Mouse (Mus musculus) heart, adult 9 months (tissue): ENCODE measurements around the gene Nsd1.

Source experiments
- DNase-seq, 2 experiments: peaks; one replicate each; pipeline ENCODE4 v3.0.0; 2022; ENCODE audit warnings: low spot score in 2 of 2

Nsd1 gene

DNA sequence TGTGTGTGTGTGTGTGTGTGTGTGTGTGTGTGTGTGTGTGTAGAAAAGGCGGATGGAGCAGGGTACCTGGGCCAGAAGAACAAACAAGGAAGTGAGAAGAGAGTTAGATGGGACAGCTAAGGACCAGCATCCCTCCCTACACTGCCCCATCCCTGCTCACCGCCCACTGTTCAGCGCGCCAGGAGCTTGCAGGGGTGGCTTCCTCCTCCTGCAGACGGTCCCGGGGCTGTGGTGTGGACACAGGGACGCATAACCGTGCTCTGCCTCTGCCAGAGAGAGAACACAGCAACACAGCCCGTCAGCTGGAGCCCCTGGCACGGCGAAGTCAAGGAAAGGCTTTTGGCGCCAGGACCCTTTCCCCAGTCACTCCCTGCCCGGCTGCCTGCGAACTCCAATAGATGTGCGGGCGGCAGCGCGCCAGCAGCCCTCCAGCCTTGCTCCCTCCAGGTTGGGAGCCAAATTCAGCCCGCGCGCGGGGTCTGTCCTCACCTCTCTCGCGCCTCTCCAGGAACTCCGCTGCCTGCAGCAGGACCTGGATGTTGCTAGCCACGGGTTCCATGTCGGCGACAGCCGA is 119.6 kb downstream of the Nsd1 start:
- peak in 1 of 2 experiments; percentile 26 for DNase-seq

DNA sequence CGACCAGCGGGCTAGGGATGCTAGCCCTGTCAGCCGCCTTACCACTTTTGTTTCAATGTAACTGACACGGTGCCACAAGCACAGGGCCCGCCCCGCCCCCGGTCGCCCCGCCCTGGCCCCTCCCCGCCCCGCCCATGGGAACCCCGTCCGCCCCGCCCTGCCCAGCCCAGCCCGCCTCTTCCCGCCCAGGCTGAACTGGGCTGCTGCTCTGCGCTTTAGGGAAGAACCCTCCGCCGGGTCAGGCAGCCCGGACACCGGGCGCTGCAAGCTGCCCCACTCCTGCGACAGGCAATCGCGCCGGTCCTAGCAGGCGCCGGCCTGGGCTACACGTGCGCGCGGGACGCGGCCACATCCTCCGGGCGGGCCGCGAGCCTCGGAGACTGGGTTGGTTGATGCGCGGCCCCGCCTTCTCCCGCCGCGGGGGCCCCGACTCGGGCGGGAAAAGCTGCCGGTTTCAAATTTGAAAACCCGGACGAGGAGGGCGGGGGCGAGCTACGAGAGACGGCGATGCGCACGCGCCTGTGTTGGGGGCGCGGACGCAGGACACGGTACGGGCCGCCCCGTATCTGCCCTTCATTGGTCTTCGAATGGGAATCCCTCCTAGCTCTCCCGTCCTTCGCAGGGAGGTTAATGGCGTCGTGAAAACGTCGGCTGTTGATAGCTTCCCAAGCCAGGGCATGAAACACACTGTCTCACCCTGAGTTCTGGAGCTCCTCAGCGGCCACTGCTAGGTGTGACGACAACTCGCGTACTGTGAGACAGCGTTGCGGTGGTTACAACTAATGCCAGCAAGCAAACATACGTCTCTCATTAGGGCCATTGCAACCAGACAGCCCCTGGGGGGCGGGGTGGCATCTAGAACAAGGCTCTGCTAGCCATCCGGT is 120.3 kb downstream of the Nsd1 start, which contains the start of gene Mxd3:
Gene Mxd3 (minus strand): TSS at position 141 of the 884 bp plus-strand sequence.
- DNase-seq: peak; percentile 82 to 83

DNA sequence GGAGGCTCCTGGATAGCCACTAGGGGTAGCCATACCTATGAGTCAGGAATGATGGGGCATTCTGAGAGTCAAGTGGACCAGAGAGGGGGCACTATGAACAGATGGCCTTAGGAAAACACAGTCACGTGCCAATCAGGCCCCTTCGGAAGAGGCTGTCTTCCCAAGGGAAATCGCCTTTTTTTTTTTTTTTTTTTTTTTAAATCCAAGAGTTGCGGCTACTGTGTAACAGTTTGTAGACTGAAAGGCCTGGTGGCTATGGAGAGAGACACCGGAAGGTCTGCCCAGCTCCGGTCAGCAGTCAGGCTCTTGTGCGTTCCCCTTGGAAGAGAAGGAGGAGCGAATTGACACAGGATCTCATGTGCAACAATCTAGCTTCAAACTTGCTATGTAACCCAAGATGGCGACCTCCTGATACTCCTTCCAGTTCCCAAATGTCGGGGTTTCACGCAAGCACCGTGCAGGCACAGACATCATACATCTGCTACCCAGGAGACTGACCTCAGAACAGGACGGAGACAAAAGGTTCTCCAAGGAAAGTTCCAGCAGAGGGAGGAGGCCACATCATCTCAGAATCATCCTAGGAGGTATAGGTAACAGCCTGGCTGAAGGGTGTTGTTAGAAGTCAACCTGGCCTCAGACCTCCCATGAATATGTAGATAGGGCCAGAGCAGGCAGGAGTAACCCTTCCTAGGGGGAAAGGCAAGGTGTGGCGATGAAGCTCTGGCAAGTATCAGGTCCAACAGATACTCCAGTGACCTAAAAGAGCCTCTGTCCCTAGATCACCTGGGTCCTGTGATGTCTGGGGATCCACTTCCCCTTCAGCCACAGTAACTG is 121.2 kb downstream of the Nsd1 start:
- no peak for DNase-seq

DNA sequence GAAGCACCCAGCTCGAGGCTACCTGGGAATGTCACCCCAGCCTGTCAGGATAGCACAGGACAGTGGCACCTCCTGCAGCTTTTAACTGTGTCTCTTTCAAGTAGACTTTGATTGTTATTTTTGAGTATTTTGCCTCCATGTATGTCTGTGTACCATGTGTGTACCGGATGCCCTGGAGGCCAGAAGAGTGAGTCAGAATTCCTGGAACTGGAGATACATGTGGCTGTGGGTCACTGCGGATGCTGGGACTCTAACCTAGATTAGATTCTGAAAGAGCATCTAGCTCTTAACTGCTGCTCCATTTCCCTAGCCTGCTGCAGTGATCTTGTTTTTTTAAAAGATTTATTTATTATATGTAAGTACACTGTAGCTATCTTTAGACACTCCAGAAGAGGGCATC is 122.7 kb downstream of the Nsd1 start:
- no peak for DNase-seq

DNA sequence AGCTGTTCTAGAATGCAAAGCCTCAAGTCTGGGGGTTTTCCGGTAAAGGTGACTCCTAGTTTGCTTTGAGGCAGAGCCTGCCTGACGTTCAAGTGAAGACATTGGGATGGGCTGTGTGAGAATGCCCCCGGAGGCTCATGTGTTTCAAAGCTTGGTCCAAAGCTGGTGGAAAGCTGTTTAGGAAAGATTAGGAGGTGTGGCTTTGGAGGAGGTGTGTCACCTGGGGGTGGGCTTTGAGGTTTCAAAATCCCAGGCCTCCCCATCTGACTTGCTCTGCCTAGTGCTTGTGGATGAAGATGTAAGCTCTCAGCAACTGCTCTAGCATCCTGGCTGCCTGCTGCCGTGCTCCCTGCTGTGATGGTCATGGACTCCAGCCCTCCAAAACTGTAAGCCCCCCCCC is 126.1 kb downstream of the Nsd1 start:
- no peak for DNase-seq

DNA sequence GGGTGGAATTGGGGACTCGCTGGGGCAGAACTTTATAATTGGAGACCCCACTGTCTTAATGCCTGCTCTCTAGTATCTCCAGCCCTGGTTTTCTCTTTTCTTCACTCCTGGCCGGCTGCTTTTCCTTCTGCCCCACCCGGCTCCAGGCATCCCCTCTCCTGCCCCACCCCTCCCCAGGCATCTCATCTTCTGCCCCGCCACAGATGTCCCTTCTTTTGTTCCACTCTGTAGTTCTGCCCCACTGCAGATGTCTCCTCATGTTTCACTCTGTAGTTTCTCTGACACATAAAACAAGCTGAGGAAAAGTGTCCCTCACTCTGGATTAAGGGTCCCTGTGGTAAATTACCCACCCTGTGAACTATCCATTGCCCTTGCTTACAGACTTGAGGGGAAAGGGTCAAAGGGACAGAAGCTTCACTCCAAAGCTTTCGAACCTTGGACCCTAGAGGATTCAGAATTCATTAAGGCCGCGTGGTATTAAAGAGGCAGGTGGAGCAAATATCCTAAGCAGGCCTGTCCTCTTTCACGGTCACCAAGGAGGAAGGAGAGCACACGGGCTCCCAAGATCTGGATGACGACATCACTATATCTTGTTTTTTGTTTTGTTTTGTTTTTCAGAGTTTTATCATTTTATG is 127.9 kb downstream of the Nsd1 start:
- no peak for DNase-seq

DNA sequence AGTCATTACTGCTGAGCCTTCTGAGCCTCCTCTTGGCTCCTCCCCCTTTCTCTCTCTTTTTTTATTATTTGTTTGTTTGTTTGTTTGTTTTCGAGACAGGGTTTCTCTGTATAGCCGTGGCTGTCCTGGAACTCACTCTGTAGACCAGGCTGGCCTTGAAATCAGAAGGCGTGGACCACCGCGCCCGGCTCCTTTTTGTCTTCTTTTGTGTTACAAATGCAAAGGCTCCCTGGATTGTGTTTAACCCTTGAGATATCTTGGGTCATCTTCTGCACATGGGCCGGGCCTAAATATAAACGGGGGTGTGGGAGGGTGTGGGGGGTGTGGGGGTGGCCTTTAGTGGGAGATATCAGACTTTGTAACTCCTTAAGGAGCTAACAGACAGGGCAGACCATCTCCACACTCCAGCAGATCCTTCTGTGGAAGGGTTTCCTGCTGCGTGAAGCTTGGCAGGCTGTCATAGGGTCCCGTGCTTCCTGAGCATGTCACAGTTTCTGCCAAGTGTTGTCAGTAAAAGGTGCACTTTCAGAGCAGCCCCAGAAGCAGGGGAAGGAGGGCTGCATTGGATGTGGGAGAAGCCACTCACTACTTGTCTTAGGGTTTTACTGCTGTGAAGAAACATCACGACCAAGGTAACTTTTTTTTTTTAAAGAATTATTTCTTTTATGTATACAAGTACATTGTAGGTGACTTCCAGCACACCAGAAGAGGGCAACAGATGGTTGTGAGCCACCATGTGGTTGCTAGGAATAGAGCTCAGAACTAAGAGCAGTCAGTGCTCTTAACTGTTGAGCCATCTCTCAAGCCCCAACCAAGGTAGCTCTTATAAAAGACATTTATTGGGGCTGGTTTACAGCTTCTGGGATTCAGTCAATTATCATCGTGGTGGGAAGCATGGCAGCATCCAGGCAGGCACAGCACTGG is 128.8 kb downstream of the Nsd1 start:
- DNase-seq: no peak

DNA sequence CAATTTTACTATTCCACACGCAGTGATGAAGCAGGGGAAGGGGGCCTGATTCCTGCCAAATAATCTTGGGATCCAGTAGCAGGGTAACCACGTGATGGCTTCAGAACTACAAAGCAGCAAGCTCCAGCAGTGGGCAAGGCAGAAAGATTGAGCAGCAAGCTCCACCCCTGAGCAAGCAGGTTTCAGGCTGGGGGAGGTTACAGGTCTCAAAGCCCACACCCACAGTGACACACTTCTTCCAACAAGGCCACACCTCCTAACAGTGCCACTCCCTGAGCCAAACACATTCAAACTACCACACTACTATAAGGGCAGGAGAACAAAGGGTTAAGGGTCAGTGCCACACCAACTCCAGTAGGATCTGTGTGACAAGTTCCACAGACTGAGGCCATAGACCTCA is 129.7 kb downstream of the Nsd1 start:
- no peak for DNase-seq

DNA sequence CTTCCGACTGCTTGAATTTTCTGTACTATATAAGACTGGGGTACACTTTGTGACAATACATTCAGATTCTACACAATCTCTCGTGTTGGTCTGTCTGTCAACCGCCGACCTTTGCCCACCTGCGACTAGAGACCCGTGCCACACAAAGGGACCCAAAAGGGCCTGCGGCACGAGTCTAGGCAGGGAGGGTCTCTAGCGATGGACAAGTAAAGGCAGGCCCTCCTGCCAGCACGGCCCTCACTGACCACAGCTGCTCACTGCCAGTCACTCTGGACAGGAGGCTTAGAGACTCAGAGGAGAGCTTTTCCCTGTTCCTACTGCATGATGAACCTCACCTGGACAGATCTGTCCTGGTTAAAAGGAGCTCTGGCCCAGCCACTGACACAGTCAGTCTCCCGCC is 132.9 kb downstream of the Nsd1 start:
- DNase-seq: no peak

DNA sequence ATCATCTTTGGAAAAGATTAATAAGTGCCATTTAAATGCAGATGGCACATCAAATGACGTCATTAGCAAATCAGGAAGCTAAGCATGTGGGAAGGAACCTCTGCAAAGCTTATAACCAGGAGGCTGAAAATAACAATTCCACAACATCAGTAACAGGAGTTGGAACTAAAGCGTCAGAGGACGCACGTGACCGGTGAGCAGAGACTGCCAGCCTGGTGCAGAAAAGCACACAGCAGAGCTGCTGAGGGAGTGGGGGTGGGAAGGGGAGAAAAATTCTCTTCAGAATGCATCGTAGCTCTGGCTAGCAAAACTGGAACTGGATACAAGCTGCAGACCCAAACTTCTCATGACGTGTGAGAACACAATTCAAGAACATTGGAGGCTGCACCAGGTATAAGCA is 134.7 kb downstream of the Nsd1 start:
- no peak for DNase-seq

DNA sequence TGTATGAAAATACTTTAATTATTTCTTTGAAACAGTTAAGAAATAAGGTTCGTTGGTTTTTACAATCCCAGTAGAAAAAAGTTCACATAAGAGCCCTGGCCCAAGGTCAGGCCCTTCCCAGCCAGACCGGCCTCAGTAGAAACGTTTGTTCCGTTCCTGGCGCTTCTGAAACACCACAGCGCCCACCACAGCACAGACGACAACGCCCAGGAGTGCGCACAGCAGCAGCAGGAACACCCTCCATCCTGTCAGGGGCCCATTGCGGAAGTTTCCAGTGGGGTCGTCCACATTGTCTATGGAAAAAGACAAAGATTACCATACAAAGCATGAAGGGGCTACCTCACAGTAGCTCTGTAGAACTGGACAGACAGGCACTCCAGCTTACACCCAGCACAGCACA is 137.2 kb downstream of the Nsd1 start:
- no peak for DNase-seq

DNA sequence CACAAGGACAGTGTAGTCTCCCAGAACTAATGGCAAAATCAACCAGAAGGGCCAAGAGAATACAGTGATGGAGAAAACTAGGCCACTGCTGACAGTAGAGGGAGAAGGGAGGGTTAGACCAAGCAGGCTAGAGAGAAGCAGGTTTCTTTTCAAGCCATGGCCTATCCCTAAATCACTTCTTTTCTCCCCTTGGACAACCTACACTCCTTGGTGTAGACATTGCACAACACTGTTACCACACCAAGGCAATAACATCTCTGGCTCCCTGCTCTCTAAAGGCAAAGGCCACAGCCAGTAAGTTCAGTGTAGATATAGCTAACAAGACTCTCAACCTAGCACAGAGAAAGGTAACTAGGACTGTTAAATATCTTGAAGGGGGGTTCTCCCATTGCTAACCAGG is 151.6 kb downstream of the Nsd1 start:
- DNase-seq: no peak

DNA sequence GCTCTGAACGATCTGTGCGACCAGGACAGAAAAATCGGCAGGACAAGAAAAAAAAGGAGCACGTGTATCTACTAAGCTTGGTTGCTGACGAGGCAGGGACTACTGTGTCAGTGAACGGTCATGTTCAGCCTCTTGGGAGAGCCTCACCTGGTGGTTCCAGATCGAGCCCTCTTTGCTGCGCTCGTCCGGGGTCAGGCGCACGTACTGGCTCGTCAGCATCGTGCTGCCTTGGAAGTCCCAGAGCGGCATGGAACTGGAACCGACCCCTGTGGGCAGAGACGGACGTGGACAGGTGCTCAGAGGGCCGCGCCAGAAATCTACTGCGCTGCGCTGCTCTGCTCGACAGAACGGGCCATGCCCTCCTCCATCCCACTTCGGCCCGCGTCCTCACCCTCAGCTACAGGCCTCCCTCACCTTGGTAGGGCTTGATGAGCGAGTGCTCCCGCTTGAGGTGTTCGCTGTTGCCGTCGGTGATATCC is 152.4 kb downstream of the Nsd1 start:
- DNase-seq: peak in 1 of 2 experiments; percentile 10

DNA sequence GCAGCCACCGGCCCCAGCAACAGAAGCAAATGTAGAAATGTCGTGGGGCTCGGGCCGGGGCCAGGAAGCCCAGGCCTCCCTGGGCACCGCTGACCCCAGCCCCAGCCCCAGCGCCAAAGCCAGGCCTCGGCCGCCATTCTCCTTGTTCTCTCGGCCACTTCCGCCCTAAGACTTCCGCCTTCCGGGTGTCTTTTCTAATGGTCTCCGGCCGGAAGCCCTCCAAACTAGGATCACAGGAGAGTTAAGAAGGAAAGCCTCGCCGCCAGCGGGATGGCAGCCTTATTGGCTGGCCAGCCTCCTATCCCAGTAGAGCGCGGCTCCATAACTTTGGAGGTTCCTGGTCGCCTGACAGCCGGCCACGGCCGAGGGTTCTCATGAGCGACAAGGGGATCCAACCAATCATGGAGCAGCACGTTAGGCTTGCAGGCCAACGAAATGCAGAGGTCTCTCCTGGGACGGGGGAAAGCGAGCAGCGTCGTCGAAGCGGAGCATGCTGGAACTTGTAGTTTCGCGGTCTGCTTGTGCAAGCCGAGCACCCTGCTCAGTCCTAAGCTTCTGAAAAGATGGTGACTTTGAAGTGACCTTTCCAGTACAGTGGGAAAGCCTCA is 153.0 kb downstream of the Nsd1 start, which contains the start of gene Lman2:
Gene Lman2 (minus strand): TSS at position 331 of the 608 bp plus-strand sequence.
- peak; percentile 99 for DNase-seq
